Comparison of ENCODE assay signal across 23 mouse cellular contexts in the genomic region with DNA sequence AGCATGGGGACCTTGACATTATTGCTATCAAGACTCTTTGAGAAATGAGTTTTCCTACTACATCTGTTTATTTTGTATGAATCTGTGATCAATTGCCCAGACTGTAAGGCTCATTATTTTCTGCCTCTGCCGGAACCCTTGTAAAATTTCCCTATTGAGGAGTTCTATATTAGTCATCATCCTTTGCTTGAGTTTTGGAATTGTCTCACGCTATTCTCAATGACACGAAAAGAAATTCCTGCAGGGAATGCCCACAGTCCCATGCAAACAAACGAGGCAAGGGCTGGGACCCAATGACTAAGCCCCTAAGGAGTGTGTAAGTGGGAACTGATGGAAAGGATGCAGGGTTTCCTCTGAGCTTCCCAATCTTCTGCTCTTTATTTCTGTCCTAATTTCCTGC.
"Had no signal": no experiment of that assay in that cellular context is flagged by ENCODE, and none has a peak within 500 bp of the region (broad histone marks: within the 10 kb centered on the region; RNA-seq: fewer than 3 reads in every experiment).

No protein-coding gene starts in this region.

- H3K27ac ChIP-seq: kidney, postnatal 0 days; left cerebral cortex, adult 2 months; limb, embryonic 12.5 days; limb, embryonic 15.5 days; liver, embryonic 12.5 days; liver, embryonic 15.5 days; neural tube, embryonic 13.5 days had no signal

- DNase-seq: kidney, adult 18-20 months; kidney, postnatal 25 days; layer of hippocampus, postnatal 36 days; left cerebral cortex, postnatal 4 days; lung, adult 2 months; lung, postnatal 14 days; lung, postnatal 4 days; midbrain, embryonic 14.5 days; retina, postnatal 1 day; right cerebral cortex, postnatal 25 days; spleen, adult 18-20 months; thymus, adult 2 months; thymus, postnatal 14 days; thymus, postnatal 4 days had no signal

- H3K4me3 ChIP-seq: left cerebral cortex, adult 2 months; limb, embryonic 12.5 days; limb, embryonic 15.5 days; liver, embryonic 12.5 days; liver, embryonic 15.5 days; neural tube, embryonic 13.5 days had no signal

- H3K4me2 ChIP-seq: limb, embryonic 12.5 days; limb, embryonic 15.5 days; liver, embryonic 12.5 days; liver, embryonic 15.5 days; midbrain, embryonic 11.5 days; neural tube, embryonic 13.5 days had no signal

- H3K4me1 ChIP-seq: limb, embryonic 12.5 days; liver, embryonic 12.5 days; liver, embryonic 15.5 days; neural tube, embryonic 13.5 days had no signal

- H3K36me3 ChIP-seq: limb, embryonic 12.5 days; limb, embryonic 15.5 days; liver, embryonic 12.5 days; liver, embryonic 15.5 days; neural tube, embryonic 13.5 days had no signal

- H3K27me3 ChIP-seq: limb, embryonic 12.5 days; limb, embryonic 15.5 days; liver, embryonic 12.5 days; liver, embryonic 15.5 days; neural tube, embryonic 13.5 days had no signal

- H3K9ac ChIP-seq: limb, embryonic 12.5 days; limb, embryonic 15.5 days; liver, embryonic 12.5 days; liver, embryonic 15.5 days; neural tube, embryonic 13.5 days had no signal

- ATAC-seq: intestine, embryonic 16.5 days; liver, embryonic 12.5 days had no signal

- H3K9me3 ChIP-seq: limb, embryonic 12.5 days; limb, embryonic 15.5 days; liver, embryonic 12.5 days; liver, embryonic 15.5 days; neural tube, embryonic 13.5 days had no signal
